Mouse (Mus musculus): Measurements from ENCODE around the gene Rtf2.

- no peak for TF ChIP-seq CTCF (IDR thresholded peaks at IDR 0.05; ENCODE audit: control insufficient read depth, insufficient read depth, insufficient read length)
- TF ChIP-seq MAX (IDR thresholded peaks at IDR 0.05): no peak
- no peak for TF ChIP-seq MYOD1 (IDR thresholded peaks at IDR 0.05; ENCODE audit: control insufficient read depth, insufficient read length, low read depth)
- no peak for TF ChIP-seq CEBPB (IDR thresholded peaks at IDR 0.05; ENCODE audit: low read depth)
- no peak for TF ChIP-seq USF1 (IDR thresholded peaks at IDR 0.05; ENCODE audit: low read depth)
- TF ChIP-seq MYOG (IDR thresholded peaks at IDR 0.05; ENCODE audit: control insufficient read depth, extremely low read depth, insufficient read length): no peak
- no peak for TF ChIP-seq FOSL1 (IDR thresholded peaks at IDR 0.05; ENCODE audit: insufficient read depth, low read length, poor library complexity, severe bottlenecking)
Measured at GRCm38 (mm10) chr2:172481654-172482385, 41.5 kb downstream of the Rtf2 start.
